Mouse (Mus musculus): ENCODE measurements around the gene Mbd3.

GRCm38 (mm10) chr10:80369995-80370747 lies 29.2 kb downstream of the Mbd3 start:
- TF ChIP-seq POLR2A (IDR thresholded peaks at IDR 0.05; ENCODE audit: control insufficient read depth, extremely low read depth, insufficient read depth, low read length, poor library complexity) = no peak
- no peak for TF ChIP-seq CTCF (IDR thresholded peaks at IDR 0.05; ENCODE audit: borderline replicate concordance, control insufficient read depth, extremely low read depth, insufficient read depth, low read length, poor library complexity)

All from thymus, adult 2 months (tissue).